Mouse (Mus musculus) embryonic fibroblast, embryonic 13.5 days (primary cell): Measurements from ENCODE around the gene Ano6.

ENCODE experiments used
- CTCF ChIP-seq: IDR thresholded peaks from 2 replicates; pipeline ENCODE4 v1.5.1; 2011; ENCODE audit warnings: mild to moderate bottlenecking, control low read depth, low read length, moderate library complexity, borderline replicate concordance; ENCODE audit not compliant: insufficient read depth
- POLR2A ChIP-seq: IDR thresholded peaks from 2 replicates; pipeline ENCODE4 v1.6.1; 2011; ENCODE audit warnings: low read depth, mild to moderate bottlenecking, control low read depth, low read length, moderate library complexity

- no peak for TF ChIP-seq CTCF
- TF ChIP-seq POLR2A, result no peak
Observed at GRCm38 (mm10) chr15:95974021-95974597, 183.5 kb downstream of the Ano6 start.
